Comparison of ENCODE assay signal across 22 mouse cellular contexts in the genomic region with DNA sequence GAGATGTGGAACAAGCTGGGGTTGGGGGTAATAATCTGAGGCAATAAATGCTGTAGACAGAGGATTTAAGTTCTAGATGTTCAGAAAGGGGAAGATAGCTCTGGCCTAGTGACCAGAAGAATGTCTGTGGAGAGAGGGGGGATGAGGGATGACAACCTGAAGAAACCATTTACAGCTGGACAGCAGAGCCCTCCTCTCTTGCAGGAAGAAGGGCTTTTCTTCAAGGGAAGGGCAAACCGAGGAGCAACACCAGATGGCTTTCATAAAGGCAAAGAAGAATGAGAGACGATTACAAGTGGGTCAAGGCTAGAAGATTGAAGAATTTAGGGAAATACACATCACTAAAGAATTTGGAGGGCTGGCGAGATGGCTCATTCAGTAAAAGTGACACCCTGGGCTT. TPM values are rescaled to one million over a fixed set of nuclear protein-coding genes. Genes with fewer than 3 reads are reported as not detected.
"Had no signal": no experiment of that assay in that cellular context is flagged by ENCODE, and none has a peak within 500 bp of the region (broad histone marks: within the 10 kb centered on the region; RNA-seq: fewer than 3 reads in every experiment).

No protein-coding gene starts in this region.

- H3K4me1 ChIP-seq: intestine, embryonic 15.5 days; midbrain, embryonic 15.5 days; neural tube, embryonic 12.5 days; stomach, embryonic 15.5 days had no signal

- H3K9me3 ChIP-seq: intestine, embryonic 15.5 days; liver, embryonic 13.5 days; midbrain, embryonic 12.5 days; midbrain, embryonic 15.5 days; neural tube, embryonic 12.5 days; neural tube, embryonic 15.5 days; stomach, embryonic 15.5 days had no signal

- H3K27ac ChIP-seq: intestine, embryonic 15.5 days; layer of hippocampus, adult 2 months; liver, embryonic 13.5 days; midbrain, embryonic 12.5 days; midbrain, embryonic 15.5 days; neural tube, embryonic 12.5 days; neural tube, embryonic 15.5 days; stomach, embryonic 15.5 days had no signal

- H3K36me3 ChIP-seq: intestine, embryonic 15.5 days; liver, embryonic 13.5 days; midbrain, embryonic 12.5 days; midbrain, embryonic 15.5 days; neural tube, embryonic 12.5 days; neural tube, embryonic 15.5 days; stomach, embryonic 15.5 days had no signal

- DNase-seq: kidney, adult 18-20 months; layer of hippocampus, adult 9-11 months; liver, embryonic 13.5 days; lung, adult 2 months; lung, postnatal 14 days; lung, postnatal 4 days; right cerebral cortex, adult 18-20 months; right cerebral cortex, postnatal 14 days; right cerebral cortex, postnatal 4 days; thymus, postnatal 25 days had no signal

- H3K27me3 ChIP-seq: intestine, embryonic 15.5 days; midbrain, embryonic 12.5 days; midbrain, embryonic 15.5 days; neural tube, embryonic 12.5 days; neural tube, embryonic 15.5 days; stomach, embryonic 15.5 days had no signal

- H3K4me2 ChIP-seq: intestine, embryonic 15.5 days; liver, embryonic 13.5 days; midbrain, embryonic 12.5 days; midbrain, embryonic 15.5 days; neural tube, embryonic 12.5 days; neural tube, embryonic 15.5 days; stomach, embryonic 15.5 days had no signal

- ATAC-seq: intestine, embryonic 15.5 days; midbrain, embryonic 15.5 days had no signal

- H3K9ac ChIP-seq: intestine, embryonic 15.5 days; liver, embryonic 13.5 days; midbrain, embryonic 12.5 days; midbrain, embryonic 15.5 days; neural tube, embryonic 12.5 days; neural tube, embryonic 15.5 days; stomach, embryonic 15.5 days had no signal

- H3K4me3 ChIP-seq: intestine, embryonic 15.5 days; layer of hippocampus, adult 2 months; liver, embryonic 13.5 days; midbrain, embryonic 12.5 days; midbrain, embryonic 15.5 days; neural tube, embryonic 12.5 days; neural tube, embryonic 15.5 days; stomach, embryonic 15.5 days had no signal

RNA-seq across cellular contexts. Expression of a gene that starts 6.6 kb away (rescaled TPM):
- total RNA-seq: megakaryocyte-erythroid progenitor cell, adult 5-6 weeks had no signal

RNA-seq across cellular contexts. Expression of a gene that starts 9.5 kb away (rescaled TPM):
- total RNA-seq: left cerebral cortex, postnatal 25 days; liver, adult 2 months; megakaryocyte progenitor cell, adult 5-6 weeks; megakaryocyte-erythroid progenitor cell, adult 5-6 weeks had no signal
- polyA plus RNA-seq: liver, adult 2 months; liver, embryonic 13.5 days; liver, embryonic 16.5 days had no signal
